Mouse (Mus musculus) liver, embryonic 14.5 days (tissue): ENCODE data around the gene Polr3h.

ENCODE experiments used
- CTCF ChIP-seq: IDR thresholded peaks from 2 replicates; pipeline ENCODE4 v1.5.1; 2016; ENCODE audit warnings: antibody characterized with exemption, low read depth, control low read depth
- EP300 ChIP-seq: IDR thresholded peaks from 2 replicates; pipeline ENCODE4 v1.6.1; 2016; ENCODE audit warnings: antibody characterized with exemption, low read depth

DNA sequence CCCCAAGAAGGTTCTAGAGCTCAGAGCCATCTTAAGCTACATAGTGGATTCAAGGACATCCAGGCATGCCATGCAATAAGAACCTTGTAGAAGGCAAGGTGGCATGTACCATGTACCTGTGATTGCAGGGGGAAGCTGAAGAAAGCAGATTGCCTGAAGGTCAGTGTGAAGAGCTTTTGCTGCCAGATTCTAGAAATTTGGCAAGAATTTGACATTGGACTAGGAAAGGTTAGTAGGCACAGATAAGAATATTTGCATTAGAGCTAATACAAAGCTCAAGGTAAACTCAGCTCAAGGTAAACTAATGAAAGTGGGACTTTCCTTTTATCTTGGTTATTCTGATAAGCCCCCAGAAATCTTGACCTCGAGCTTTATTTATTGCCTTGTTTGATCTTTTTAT lies 38.2 kb upstream of the Polr3h start:
- no peak for TF ChIP-seq CTCF
- no peak for TF ChIP-seq EP300
